Mouse (Mus musculus) myocyte (in vitro differentiated cells): Measurements from ENCODE around the gene Kirrel3.

Experiments used
- MAX ChIP-seq: IDR thresholded peaks from one replicate; pipeline ENCODE4 v1.6.1; 2011; ENCODE audit warnings: low read depth, mild to moderate bottlenecking, control low read depth
- POLR2A ChIP-seq: IDR thresholded peaks from one replicate; pipeline ENCODE4 v1.6.1; 2011; ENCODE audit warnings: low read depth, mild to moderate bottlenecking, control low read depth, moderate library complexity; ENCODE audit not compliant: insufficient read length
- REST ChIP-seq: IDR thresholded peaks from one replicate; pipeline ENCODE4 v1.6.1; 2011; ENCODE audit warnings: mild to moderate bottlenecking, control low read depth, moderate library complexity; ENCODE audit not compliant: insufficient read depth, insufficient read length
- TCF12 ChIP-seq: IDR thresholded peaks from one replicate; pipeline ENCODE4 v1.6.1; 2011; ENCODE audit warnings: mild to moderate bottlenecking, control low read depth; ENCODE audit not compliant: poor library complexity, insufficient read depth, severe bottlenecking
- USF1 ChIP-seq: IDR thresholded peaks from one replicate; pipeline ENCODE4 v1.6.1; 2011; ENCODE audit warnings: low read depth, mild to moderate bottlenecking, control low read depth, moderate library complexity

DNA sequence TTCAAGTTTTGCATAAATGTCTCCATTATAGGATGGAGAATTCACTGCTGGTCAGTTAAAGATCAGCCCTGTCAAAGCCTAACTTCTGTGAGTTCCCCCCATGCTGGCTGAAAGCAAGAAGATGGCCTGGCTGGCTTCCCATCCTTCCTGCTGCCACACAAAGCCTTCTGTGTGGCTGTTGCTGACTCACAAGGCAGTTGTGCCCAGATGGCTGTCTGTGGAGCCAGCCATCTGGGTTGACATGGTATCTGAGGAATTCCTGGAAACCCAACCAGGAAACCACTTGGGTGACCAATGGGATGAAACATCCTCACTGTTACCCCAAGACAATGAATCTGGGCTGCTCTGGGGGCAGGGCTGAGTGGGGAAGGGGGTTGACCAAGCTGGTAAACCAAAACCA lies 500.5 kb downstream of the Kirrel3 start:
- no peak for TF ChIP-seq POLR2A
- TF ChIP-seq MAX, result no peak
- no peak for TF ChIP-seq REST
- TF ChIP-seq TCF12, result peak; percentile 89
- no peak for TF ChIP-seq USF1
